Mouse (Mus musculus) frontal cortex, postnatal 36 days (tissue): ENCODE measurements around the gene Gm20518.

Experiments used
- DNase-seq, 2 experiments: peaks; one replicate each; pipeline ENCODE4 v3.0.0; 2022; ENCODE audit warnings: low spot score in 2 of 2

The Gm20518 gene

GRCm38 (mm10) chr16:17806581-17807191, 84.8 kb downstream of the Gm20518 start:
- DNase-seq, result no peak

GRCm38 (mm10) chr16:17804982-17805381, 86.5 kb downstream of the Gm20518 start:
- no peak for DNase-seq

- no peak for DNase-seq
These were observed 87.0 kb downstream of the Gm20518 start for GRCm38 (mm10) chr16:17804449-17804912.

- no peak for DNase-seq
These were observed 87.6 kb downstream of the Gm20518 start for GRCm38 (mm10) chr16:17803675-17804448.

- DNase-seq, result peak in 1 of 2 experiments; percentile 64
These were observed 88.4 kb downstream of the Gm20518 start for GRCm38 (mm10) chr16:17802839-17803674.

- DNase-seq, result no peak
These were observed 89.0 kb downstream of the Gm20518 start for GRCm38 (mm10) chr16:17802456-17802838.

- DNase-seq, result no peak
These were observed 89.6 kb downstream of the Gm20518 start for GRCm38 (mm10) chr16:17801777-17802455.

- no peak for DNase-seq
These were observed 91.9 kb downstream of the Gm20518 start for GRCm38 (mm10) chr16:17799584-17799983.

GRCm38 (mm10) chr16:17798321-17799180, 92.9 kb downstream of the Gm20518 start:
- no peak for DNase-seq

- DNase-seq, result no peak
These were observed 93.6 kb downstream of the Gm20518 start for GRCm38 (mm10) chr16:17797812-17798311.

GRCm38 (mm10) chr16:17796971-17797811, 94.3 kb downstream of the Gm20518 start, which contains the start of gene Scarf2:
Gene Scarf2, plus strand, starts transcription at chr16:17797282.
- no peak for DNase-seq

- no peak for DNase-seq
These were observed 95.0 kb downstream of the Gm20518 start for GRCm38 (mm10) chr16:17796519-17796918.

- DNase-seq, result no peak
These were observed 95.8 kb downstream of the Gm20518 start for GRCm38 (mm10) chr16:17795643-17796042.

- DNase-seq, result peak in 1 of 2 experiments; percentile 61
These were observed 97.4 kb downstream of the Gm20518 start for GRCm38 (mm10) chr16:17794047-17794446.

- no peak for DNase-seq
These were observed 98.7 kb downstream of the Gm20518 start for GRCm38 (mm10) chr16:17792728-17793127.

GRCm38 (mm10) chr16:17785337-17785736, 106.1 kb downstream of the Gm20518 start:
- no peak for DNase-seq
